In genomic region chr5:76990789-76991188, GRCm38 (mm10) we compare ENCODE assay signal across 38 mouse cellular contexts. TPM values are rescaled to one million over a fixed set of nuclear protein-coding genes. Genes with fewer than 3 reads are reported as not detected.
DNase-seq lines count a peak whose midpoint lies in the region; ATAC-seq and TF ChIP-seq lines count a peak whose summit lies in the region.
"Had no signal": no experiment of that assay in that cellular context is flagged by ENCODE, and none has a peak within 500 bp of the region (broad histone marks: within the 10 kb centered on the region; RNA-seq: fewer than 3 reads in every experiment).

No protein-coding gene starts in this region.

- 0 out of 2 replicates have a peak overlapping the region, but pooled peaks have one; percentile 0 for H3K4me2 ChIP-seq in liver, embryonic 14.5 days (ENCODE audit: low read depth)
- no peak overlapping the region for H3K4me2 ChIP-seq in forebrain, embryonic 15.5 days (replicated peaks)
- H3K4me2 ChIP-seq: embryonic facial prominence, embryonic 12.5 days; heart, embryonic 11.5 days; hindbrain, embryonic 13.5 days; limb, embryonic 13.5 days; midbrain, embryonic 11.5 days; neural tube, embryonic 13.5 days had no signal

- peak; percentile 8 for DNase-seq in brain, adult 2 months (ENCODE audit: low read depth, low spot score)
- peak; percentile 43 to 51 (median 50) for DNase-seq in liver, embryonic 14.5 days (ENCODE audit: low read depth in 3 of 3, low spot score in 3 of 3)
- no peak for DNase-seq in ovary, postnatal 14 days (ENCODE audit: low spot score)
- DNase-seq: adrenal gland, postnatal 14 days; B cell, adult 2 months; cerebellum, adult 11 months; cerebellum, adult 9-10 months; cerebellum, postnatal 36 days; embryo, embryonic 11 days; gastrocnemius, postnatal 25 days; heart, postnatal 4 days; kidney, adult 8-10 months; lung, adult 2 months; lung, postnatal 10 days; thymus, postnatal 4 days had no signal

- peak; percentile 55 for ATAC-seq in erythroid progenitor cell, adult 5-6 weeks (replicated peaks; ENCODE audit: low FRiP score, poor library complexity, severe bottlenecking)
- ATAC-seq in liver, embryonic 14.5 days (ENCODE audit: insufficient read depth), result peak; percentile 61
- peak; percentile 90 for ATAC-seq in megakaryocyte-erythroid progenitor cell, adult 5-6 weeks (replicated peaks; ENCODE audit: low FRiP score, low TSS enrichment, poor library complexity, severe bottlenecking)
- no peak for ATAC-seq in forebrain, embryonic 15.5 days (replicated peaks)
- no peak for ATAC-seq in megakaryocyte, adult 5-6 weeks (ENCODE audit: poor library complexity, severe bottlenecking)
- ATAC-seq: intestine, embryonic 16.5 days; Patski had no signal

- peak overlapping the region; percentile 57 for H3K27ac ChIP-seq in liver, embryonic 14.5 days
- no peak overlapping the region for H3K27ac ChIP-seq in forebrain, embryonic 15.5 days (replicated peaks)
- H3K27ac ChIP-seq: embryonic facial prominence, embryonic 12.5 days; forebrain, embryonic 10.5 days; hindbrain, embryonic 13.5 days; kidney, postnatal 0 days; limb, embryonic 13.5 days; macrophage; neural tube, embryonic 13.5 days had no signal

- no peak overlapping the region for H3K4me3 ChIP-seq in liver, embryonic 14.5 days (ENCODE audit: insufficient read depth in 1 of 2, low read depth in 2 of 2, low read length in 2 of 2)
- no peak overlapping the region for H3K4me3 ChIP-seq in forebrain, embryonic 15.5 days
- H3K4me3 ChIP-seq: embryonic facial prominence, embryonic 12.5 days; forebrain, embryonic 10.5 days; hindbrain, embryonic 13.5 days; limb, embryonic 13.5 days; neural tube, embryonic 13.5 days had no signal

- H3K27me3 ChIP-seq in liver, embryonic 14.5 days (ENCODE audit: control insufficient read depth, insufficient read depth, low read length), result no peaks in the 10 kb centered on the region
- no peaks in the 10 kb centered on the region for H3K27me3 ChIP-seq in forebrain, embryonic 15.5 days
- H3K27me3 ChIP-seq: embryonic facial prominence, embryonic 12.5 days; hindbrain, embryonic 13.5 days; limb, embryonic 13.5 days; neural tube, embryonic 13.5 days; Patski had no signal

- H3K9me3 ChIP-seq in liver, embryonic 14.5 days (ENCODE audit: control insufficient read depth, low read length), result no peaks in the 10 kb centered on the region
- H3K9me3 ChIP-seq in forebrain, embryonic 15.5 days, result no peaks in the 10 kb centered on the region
- H3K9me3 ChIP-seq: embryonic facial prominence, embryonic 12.5 days; forebrain, embryonic 10.5 days; hindbrain, embryonic 13.5 days; limb, embryonic 13.5 days; neural tube, embryonic 13.5 days had no signal

- 25% methylated on average over 3 of the region's 3 CpGs for WGBS in liver, embryonic 14.5 days (ENCODE audit: insufficient replicate concordance)
- WGBS in forebrain, embryonic 15.5 days, result 95% methylated on average over 3 of the region's 3 CpGs

- no peak for TF ChIP-seq CTCF in liver, embryonic 14.5 days (IDR thresholded peaks at IDR 0.05; ENCODE audit: low read depth)

- H3K4me1 ChIP-seq in liver, embryonic 14.5 days (replicated peaks; ENCODE audit: control insufficient read depth in 2 of 2, insufficient read depth in 2 of 2, low read length in 1 of 2), result peaks cover 19 to 26% of the 10 kb centered on the region in 2 experiments
- no peaks in the 10 kb centered on the region for H3K4me1 ChIP-seq in forebrain, embryonic 15.5 days
- H3K4me1 ChIP-seq: embryonic facial prominence, embryonic 12.5 days; forebrain, embryonic 10.5 days; hindbrain, embryonic 13.5 days; limb, embryonic 13.5 days; neural tube, embryonic 13.5 days had no signal

- peaks cover 57% of the 10 kb centered on the region for H3K36me3 ChIP-seq in liver, embryonic 14.5 days (replicated peaks; ENCODE audit: control insufficient read depth, insufficient read depth, low read depth)
- H3K36me3 ChIP-seq in forebrain, embryonic 15.5 days, result peaks cover 76% of the 10 kb centered on the region

- peak overlapping the region; percentile 41; the same call in 1 of the 2 replicates for H3K9ac ChIP-seq in liver, embryonic 14.5 days (replicated peaks)
- no peak overlapping the region for H3K9ac ChIP-seq in forebrain, embryonic 15.5 days (replicated peaks)
- H3K9ac ChIP-seq: embryonic facial prominence, embryonic 12.5 days; hindbrain, embryonic 13.5 days; limb, embryonic 13.5 days; neural tube, embryonic 13.5 days had no signal

- peak; percentile 65 for TF ChIP-seq EP300 in liver, embryonic 14.5 days (IDR thresholded peaks at IDR 0.05; ENCODE audit: low read depth)

RNA-seq across cellular contexts. Expression of gene Arl9, which starts 13.1 kb away (rescaled TPM):
- total RNA-seq in erythroid progenitor cell, adult 5-6 weeks (2015; ENCODE audit: low replicate concordance), result not detected in 2 replicates
- not detected in 2 replicates for total RNA-seq in erythroid progenitor cell, adult 5-6 weeks (2017; ENCODE audit: low replicate concordance)
- 0.38 and 0.40 TPM in 2 replicates for polyA plus RNA-seq in liver, embryonic 14.5 days (2012; rRNA removed)
- polyA plus RNA-seq in liver, embryonic 14.5 days (2014; fragmentation: Nextera tagmentation; extraction: Ambion mirVana), result not detected in 2 replicates
- total RNA-seq in megakaryocyte-erythroid progenitor cell, adult 5-6 weeks (2014; fragmentation: Nextera tagmentation), result 4.7 TPM in 1 of 2 replicates, not detected in the other
- total RNA-seq in megakaryocyte-erythroid progenitor cell, adult 5-6 weeks (2017), result not detected in 2 replicates
- not detected in 2 replicates for polyA plus RNA-seq in forebrain, embryonic 15.5 days (2015; fragmentation: Nextera tagmentation; extraction: Ambion mirVana)
- total RNA-seq in megakaryocyte, adult 5-6 weeks (2015), result 0.31 and 1.3 TPM in 2 replicates
- not detected in 2 replicates for total RNA-seq in megakaryocyte, adult 5-6 weeks (2017)
- total RNA-seq: adrenal gland, postnatal 14 days; ES-E14; gastrocnemius, adult 18-20 months; gastrocnemius, postnatal 25 days; heart, postnatal 4 days; layer of hippocampus, postnatal 14 days; left cerebral cortex, adult 8-10 months; left cerebral cortex, postnatal 36 days had no signal
- polyA plus RNA-seq: embryonic facial prominence, embryonic 12.5 days; forebrain, embryonic 10.5 days; heart, embryonic 11.5 days; heart, embryonic 16.5 days; intestine, embryonic 16.5 days; kidney, postnatal 0 days; limb, embryonic 13.5 days; lung, adult 2 months; macrophage; neural tube, embryonic 13.5 days; thymus, postnatal 0 days had no signal

RNA-seq across cellular contexts. Expression of gene Srp72, which starts 16.3 kb away (rescaled TPM):
- 41.4 and 41.5 TPM in 2 replicates for total RNA-seq in erythroid progenitor cell, adult 5-6 weeks (2015; ENCODE audit: low replicate concordance)
- total RNA-seq in erythroid progenitor cell, adult 5-6 weeks (2017; ENCODE audit: low replicate concordance), result 28.4 and 102 TPM in 2 replicates
- 23.7 and 32.3 TPM in 2 replicates for polyA plus RNA-seq in liver, embryonic 14.5 days (2012; rRNA removed)
- polyA plus RNA-seq in liver, embryonic 14.5 days (2014; fragmentation: Nextera tagmentation; extraction: Ambion mirVana), result 44.8 and 45.5 TPM in 2 replicates
- total RNA-seq in megakaryocyte-erythroid progenitor cell, adult 5-6 weeks (2014; fragmentation: Nextera tagmentation), result 143 and 165 TPM in 2 replicates
- 199 and 258 TPM in 2 replicates for total RNA-seq in megakaryocyte-erythroid progenitor cell, adult 5-6 weeks (2017)
- 79.0 and 81.3 TPM in 2 replicates for polyA plus RNA-seq in forebrain, embryonic 15.5 days (2015; fragmentation: Nextera tagmentation; extraction: Ambion mirVana)
- 83.0 and 91.0 TPM in 2 replicates for total RNA-seq in megakaryocyte, adult 5-6 weeks (2015)
- 133 and 141 TPM in 2 replicates for total RNA-seq in megakaryocyte, adult 5-6 weeks (2017)

RNA-seq across cellular contexts. Expression of gene Thegl, which starts 25.0 kb away (rescaled TPM):
- not detected in 2 replicates for total RNA-seq in erythroid progenitor cell, adult 5-6 weeks (2015; ENCODE audit: low replicate concordance)
- total RNA-seq in erythroid progenitor cell, adult 5-6 weeks (2017; ENCODE audit: low replicate concordance), result not detected in 2 replicates
- polyA plus RNA-seq in liver, embryonic 14.5 days (2012; rRNA removed), result 0.18 and 0.24 TPM in 2 replicates
- 0.33 and 0.43 TPM in 2 replicates for polyA plus RNA-seq in liver, embryonic 14.5 days (2014; fragmentation: Nextera tagmentation; extraction: Ambion mirVana)
- 1.0 TPM in 1 of 2 replicates, not detected in the other for total RNA-seq in megakaryocyte-erythroid progenitor cell, adult 5-6 weeks (2014; fragmentation: Nextera tagmentation)
- 0.53 and 1.6 TPM in 2 replicates for total RNA-seq in megakaryocyte-erythroid progenitor cell, adult 5-6 weeks (2017)
- 0.31 and 0.57 TPM in 2 replicates for polyA plus RNA-seq in forebrain, embryonic 15.5 days (2015; fragmentation: Nextera tagmentation; extraction: Ambion mirVana)
- 0.45 TPM in 1 of 2 replicates, not detected in the other for total RNA-seq in megakaryocyte, adult 5-6 weeks (2015)
- not detected in 2 replicates for total RNA-seq in megakaryocyte, adult 5-6 weeks (2017)
- total RNA-seq: adrenal gland, postnatal 14 days; ES-E14; gastrocnemius, adult 18-20 months; gastrocnemius, postnatal 25 days; heart, postnatal 4 days had no signal
- polyA plus RNA-seq: embryonic facial prominence, embryonic 12.5 days; heart, embryonic 11.5 days; heart, embryonic 16.5 days; large intestine, adult 2 months; limb, embryonic 13.5 days; macrophage; midbrain, embryonic 11.5 days; Patski; thymus, postnatal 0 days had no signal

RNA-seq across cellular contexts. Expression of gene Ppat, which starts 39.4 kb away (rescaled TPM):
- 6.8 and 12.2 TPM in 2 replicates for total RNA-seq in erythroid progenitor cell, adult 5-6 weeks (2015; ENCODE audit: low replicate concordance)
- total RNA-seq in erythroid progenitor cell, adult 5-6 weeks (2017; ENCODE audit: low replicate concordance), result 15.1 and 17.4 TPM in 2 replicates
- 9.7 and 15.3 TPM in 2 replicates for polyA plus RNA-seq in liver, embryonic 14.5 days (2012; rRNA removed)
- polyA plus RNA-seq in liver, embryonic 14.5 days (2014; fragmentation: Nextera tagmentation; extraction: Ambion mirVana), result 29.2 and 32.6 TPM in 2 replicates
- total RNA-seq in megakaryocyte-erythroid progenitor cell, adult 5-6 weeks (2014; fragmentation: Nextera tagmentation), result 63.2 and 82.8 TPM in 2 replicates
- 121 and 133 TPM in 2 replicates for total RNA-seq in megakaryocyte-erythroid progenitor cell, adult 5-6 weeks (2017)
- 14.6 and 16.5 TPM in 2 replicates for polyA plus RNA-seq in forebrain, embryonic 15.5 days (2015; fragmentation: Nextera tagmentation; extraction: Ambion mirVana)
- 11.4 and 13.0 TPM in 2 replicates for total RNA-seq in megakaryocyte, adult 5-6 weeks (2015)
- total RNA-seq in megakaryocyte, adult 5-6 weeks (2017), result 19.3 and 20.1 TPM in 2 replicates

RNA-seq across cellular contexts. Expression of gene Paics, which starts 39.7 kb away (rescaled TPM):
- 105 and 119 TPM in 2 replicates for total RNA-seq in erythroid progenitor cell, adult 5-6 weeks (2015; ENCODE audit: low replicate concordance)
- 75.2 and 130 TPM in 2 replicates for total RNA-seq in erythroid progenitor cell, adult 5-6 weeks (2017; ENCODE audit: low replicate concordance)
- polyA plus RNA-seq in liver, embryonic 14.5 days (2012; rRNA removed), result 51.6 and 78.7 TPM in 2 replicates
- polyA plus RNA-seq in liver, embryonic 14.5 days (2014; fragmentation: Nextera tagmentation; extraction: Ambion mirVana), result 172 and 185 TPM in 2 replicates
- total RNA-seq in megakaryocyte-erythroid progenitor cell, adult 5-6 weeks (2014; fragmentation: Nextera tagmentation), result 238 and 301 TPM in 2 replicates
- total RNA-seq in megakaryocyte-erythroid progenitor cell, adult 5-6 weeks (2017), result 403 and 467 TPM in 2 replicates
- 220 and 224 TPM in 2 replicates for polyA plus RNA-seq in forebrain, embryonic 15.5 days (2015; fragmentation: Nextera tagmentation; extraction: Ambion mirVana)
- 182 and 193 TPM in 2 replicates for total RNA-seq in megakaryocyte, adult 5-6 weeks (2015)
- total RNA-seq in megakaryocyte, adult 5-6 weeks (2017), result 187 and 225 TPM in 2 replicates

Comparison
In these comparisons a context has a peak if more than half of its experiments do, and no peak if none do; other contexts are left out.
1. ATAC-seq: peak in erythroid progenitor cell, adult 5-6 weeks (single experiment), liver, embryonic 14.5 days (single experiment) and megakaryocyte-erythroid progenitor cell, adult 5-6 weeks (single experiment); none in forebrain, embryonic 15.5 days (single experiment) and megakaryocyte, adult 5-6 weeks (single experiment).